Mouse (Mus musculus) embryonic fibroblast, embryonic 13.5 days (primary cell): ENCODE measurements at regions not wholly inside any gene's neighbourhood (a gene's known extent, or its start where the extent isn't known, plus 50 kb on each side); places are given as distances from the start of the nearest gene placed in this dataset.

ENCODE experiments used
- CTCF ChIP-seq: IDR thresholded peaks from 2 replicates; pipeline ENCODE4 v1.5.1; 2011; ENCODE audit warnings: mild to moderate bottlenecking, control low read depth, low read length, moderate library complexity, borderline replicate concordance; ENCODE audit not compliant: insufficient read depth
- POLR2A ChIP-seq: IDR thresholded peaks from 2 replicates; pipeline ENCODE4 v1.6.1; 2011; ENCODE audit warnings: low read depth, mild to moderate bottlenecking, control low read depth, low read length, moderate library complexity

DNA sequence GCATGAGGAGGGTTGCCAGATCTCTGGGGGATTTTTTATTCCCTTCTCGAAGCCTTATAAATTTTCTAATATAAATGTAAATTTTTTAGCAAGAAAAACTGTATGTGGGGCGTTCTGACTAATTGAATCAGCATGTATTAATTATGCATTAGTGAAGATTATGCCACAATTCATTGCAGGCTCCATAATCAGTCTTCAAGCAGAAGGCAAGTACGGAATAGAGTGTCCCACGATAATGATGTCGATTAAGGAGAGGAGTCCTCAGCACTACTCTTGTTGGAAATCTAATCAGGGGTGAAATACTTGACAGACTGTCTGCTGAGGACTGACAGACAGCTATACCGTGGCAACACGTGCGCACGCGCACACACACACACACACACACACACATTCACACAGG lies 135.3 kb downstream of the Pja2 start:
- TF ChIP-seq CTCF, result no peak
- no peak for TF ChIP-seq POLR2A
